Mouse (Mus musculus) brain, embryonic 14.5 days (tissue): ENCODE measurements around the gene Nrp2.

ENCODE experiments used
- CTCF ChIP-seq: fragments of 200-500 bp; IDR thresholded peaks from 2 replicates; pipeline ENCODE4 v1.5.1; 2012; ENCODE audit warnings: inconsistent platforms, mild to moderate bottlenecking, moderate library complexity, borderline replicate concordance; ENCODE audit not compliant: insufficient read depth, insufficient read length; ENCODE audit errors: extremely low read depth
- POLR2A ChIP-seq: fragments of 200-500 bp; IDR thresholded peaks from 2 replicates; pipeline ENCODE4 v1.6.1; 2012; ENCODE audit warnings: mild to moderate bottlenecking, inconsistent platforms, borderline replicate concordance; ENCODE audit not compliant: poor library complexity, insufficient read depth, insufficient read length, severe bottlenecking; ENCODE audit errors: extremely low read depth

DNA sequence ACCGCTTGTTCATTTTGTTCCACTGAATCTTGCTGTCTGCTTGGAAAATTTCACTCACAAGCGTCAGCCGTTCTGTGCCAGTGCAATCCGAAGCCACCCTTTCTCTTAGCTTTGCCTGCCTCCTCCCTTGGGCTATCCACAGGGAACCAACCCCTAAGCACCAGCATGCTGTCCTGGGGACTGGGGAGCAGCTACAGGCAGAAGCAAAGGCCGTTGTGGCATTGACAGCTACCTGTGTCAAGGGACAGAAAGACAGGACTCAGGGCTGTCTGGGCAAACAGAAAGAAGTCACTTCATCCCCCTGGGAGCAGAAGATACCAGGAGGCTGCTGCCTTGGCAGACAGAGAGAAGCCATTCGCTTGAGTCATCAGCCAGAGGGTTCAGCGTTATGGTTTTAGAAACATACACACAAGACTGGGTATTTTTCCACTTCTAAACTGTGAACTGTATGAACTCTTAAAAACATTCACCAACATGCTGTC lies 18.7 kb downstream of the Nrp2 start:
- no peak for TF ChIP-seq CTCF
- no peak for TF ChIP-seq POLR2A
